Mouse (Mus musculus) liver, embryonic 16.5 days (tissue): Measurements from ENCODE around the gene 6030468B19Rik. TPM values are rescaled to one million over a fixed set of nuclear protein-coding genes. Genes with fewer than 3 reads are reported as not detected.

Source experiments
- ATAC-seq: fragments of 200-750 bp; cut with Nextera tagmentation; 2 replicates; pipeline ENCODE4 v1.8.0; 2017; ENCODE audit warnings: low read depth, mild to moderate bottlenecking, moderate number of reproducible peaks, moderate library complexity
- H3K27ac ChIP-seq: fragments of 300-500 bp; sonication (generic); 2 replicates; pipeline ENCODE4 v1.5.1; 2014; ENCODE audit warnings: mild to moderate bottlenecking, low read length
- H3K27me3 ChIP-seq: fragments of 300-500 bp; sonication (generic); 2 replicates; pipeline ENCODE4 v1.6.1; 2014; ENCODE audit warnings: low read depth, low read length, mixed read lengths; ENCODE audit not compliant: control insufficient read depth, insufficient read depth
- H3K36me3 ChIP-seq: fragments of 300-500 bp; sonication (generic); 2 replicates; pipeline ENCODE4 v1.6.1; 2014; ENCODE audit warnings: mild to moderate bottlenecking; ENCODE audit not compliant: control insufficient read depth, insufficient read depth
- H3K4me1 ChIP-seq: fragments of 300-500 bp; sonication (generic); 2 replicates; pipeline ENCODE4 v1.6.1; 2014; ENCODE audit warnings: low read depth, low read length, mixed read lengths; ENCODE audit not compliant: control insufficient read depth
- H3K4me2 ChIP-seq: fragments of 300-500 bp; sonication (generic); 2 replicates; pipeline ENCODE4 v1.6.1; 2014; ENCODE audit warnings: low read depth, low read length, mixed read lengths
- H3K4me3 ChIP-seq: fragments of 300-500 bp; sonication (generic); 2 replicates; pipeline ENCODE4 v1.5.1; 2014; ENCODE audit warnings: low read depth, mild to moderate bottlenecking, low read length
- H3K9ac ChIP-seq: fragments of 300-500 bp; sonication (generic); 2 replicates; pipeline ENCODE4 v1.6.1; 2014; ENCODE audit warnings: low read depth, low read length
- H3K9me3 ChIP-seq: fragments of 300-500 bp; sonication (generic); replicated peaks from 2 replicates; pipeline ENCODE4 v1.6.1; 2016; ENCODE audit warnings: low read length; ENCODE audit not compliant: control insufficient read depth
- WGBS: fragments of 180-500 bp; shearing (Covaris S2); extraction: QIAGEN DNeasy Blood & Tissue Kit; methylation state at CpG from one replicate; pipeline ENCODE4 v1.1.7; 2014; ENCODE audit not compliant: insufficient replicate concordance; 5-methylcytosine and 5-hydroxymethylcytosine counted together
- polyA plus RNA-seq: library from polyadenylated mRNA; unstranded; fragments of >200 nt; fragmentation: Nextera tagmentation; extraction: Ambion mirVana; gene quantifications from 2 replicates; pipeline ENCODE4 v1.2.1, GENCODE M21; 2015

Gene 6030468B19Rik
- polyA plus RNA-seq, 1 experiment from 2014 or later, result 74.2 TPM

- Histone ChIP-seq H3K4me3 (no peak overlapping the region), H3K36me3 (peaks cover 55% of the 10 kb centered on the region), H3K4me2 (no peak overlapping the region), H3K9ac (no peak overlapping the region), H3K27me3 (no peaks in the 10 kb centered on the region), H3K9me3 (no peaks in the 10 kb centered on the region), H3K27ac (no peak overlapping the region), H3K4me1 (no peaks in the 10 kb centered on the region; the same call in none of the 2 replicates)
- 86% methylated on average over 9 of the region's 9 CpGs for WGBS
- ATAC-seq, result no peak
These were observed 33.1 kb upstream of the 6030468B19Rik start for GRCm38 (mm10) chr11:117764319-117764718.

- H3K4me1 ChIP-seq, result no peaks in the 10 kb centered on the region; the same call in none of the 2 replicates
- H3K36me3 ChIP-seq, result peaks cover 54% of the 10 kb centered on the region
- no peak for ATAC-seq
- 79% methylated on average over 5 of the region's 5 CpGs for WGBS
- H3K27me3 ChIP-seq, result no peaks in the 10 kb centered on the region
- no peak overlapping the region for H3K4me2 ChIP-seq
- no peaks in the 10 kb centered on the region for H3K9me3 ChIP-seq
- H3K9ac ChIP-seq, result no peak overlapping the region
- no peak overlapping the region for H3K27ac ChIP-seq
- no peak overlapping the region for H3K4me3 ChIP-seq
These were observed 32.1 kb upstream of the 6030468B19Rik start for GRCm38 (mm10) chr11:117765361-117765760.

- H3K27ac ChIP-seq, result no peak overlapping the region
- H3K27me3 ChIP-seq, result no peaks in the 10 kb centered on the region
- no peak overlapping the region for H3K9ac ChIP-seq
- 79% methylated on average over 3 of the region's 3 CpGs for WGBS
- H3K36me3 ChIP-seq, result peaks cover 57% of the 10 kb centered on the region
- no peak for ATAC-seq
- no peak overlapping the region for H3K4me3 ChIP-seq
- no peak overlapping the region for H3K4me2 ChIP-seq
- no peaks in the 10 kb centered on the region for H3K9me3 ChIP-seq
- H3K4me1 ChIP-seq, result no peaks in the 10 kb centered on the region; the same call in none of the 2 replicates
These were observed 31.2 kb upstream of the 6030468B19Rik start for GRCm38 (mm10) chr11:117766275-117766674.

DNA sequence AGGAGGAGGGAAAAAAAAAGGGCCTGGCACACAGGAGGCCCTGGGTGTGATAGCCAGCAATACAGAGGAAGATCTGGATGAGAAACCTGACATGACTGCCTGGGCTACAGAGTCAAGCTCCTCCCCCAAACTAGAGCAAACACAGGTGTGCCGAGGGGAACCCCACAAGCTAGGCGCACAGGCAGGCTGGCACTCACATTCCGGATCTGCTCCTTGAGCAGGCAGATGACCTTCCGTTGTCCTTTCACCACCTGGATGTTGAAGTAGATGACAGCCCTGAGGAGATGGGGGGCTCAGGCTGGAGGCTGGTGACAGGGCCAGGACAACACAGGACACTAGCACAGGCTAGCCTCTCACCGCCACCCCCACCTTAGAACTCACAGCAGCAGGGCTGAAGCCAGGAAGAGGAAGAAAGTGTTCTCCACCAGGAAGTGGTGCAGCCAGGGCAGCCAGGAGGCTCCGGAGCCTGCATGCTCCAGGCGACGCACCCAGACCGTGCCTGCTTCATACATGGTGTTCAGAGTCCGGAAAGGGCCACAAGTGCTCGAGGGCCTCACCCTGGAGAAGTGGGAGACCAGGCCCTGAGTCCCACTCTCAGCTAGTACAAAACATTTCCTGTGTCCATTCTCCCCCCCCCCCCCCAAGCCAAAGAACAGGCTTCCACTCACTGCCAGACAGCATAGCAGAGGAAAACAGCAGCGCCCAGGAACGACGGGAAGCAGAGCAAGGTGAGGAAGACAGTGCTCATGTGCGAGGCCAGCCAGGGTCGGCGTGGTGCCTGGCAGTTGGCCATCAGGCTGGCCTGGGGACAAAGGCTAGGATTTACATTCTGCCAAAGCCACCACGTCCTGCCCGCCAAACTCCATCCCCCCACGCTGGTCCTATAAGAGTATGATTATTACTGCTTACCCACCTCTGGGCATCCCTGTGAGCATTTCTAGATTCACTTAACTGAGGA, 28.5 kb upstream of the 6030468B19Rik start:
- Histone ChIP-seq H3K9ac (no peak overlapping the region), H3K27me3 (no peaks in the 10 kb centered on the region), H3K4me1 (no peaks in the 10 kb centered on the region; the same call in none of the 2 replicates), H3K4me3 (no peak overlapping the region), H3K4me2 (no peak overlapping the region), H3K36me3 (peaks cover 79% of the 10 kb centered on the region), H3K9me3 (no peaks in the 10 kb centered on the region), H3K27ac (no peak overlapping the region)
- 82% methylated on average over 20 of the region's 20 CpGs for WGBS
- ATAC-seq, result no peak

DNA sequence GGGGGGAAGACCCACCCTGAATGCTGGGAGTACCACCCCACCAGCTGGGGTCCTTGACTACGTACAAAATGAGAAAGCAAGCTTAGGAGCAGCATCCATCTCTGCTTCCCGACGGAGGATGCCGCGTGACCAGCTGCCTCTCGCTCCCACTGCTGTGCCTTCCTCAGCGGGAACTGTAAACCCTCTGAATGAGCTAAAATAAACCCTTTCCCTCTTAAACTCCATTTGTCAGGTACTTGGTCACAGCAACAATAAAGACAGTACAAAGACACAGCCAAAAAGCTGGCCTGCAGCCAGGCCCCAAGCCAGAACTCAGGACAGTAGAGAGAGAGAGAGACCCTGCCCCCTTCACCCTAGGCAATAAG, 27.8 kb upstream of the 6030468B19Rik start:
- Histone ChIP-seq H3K36me3 (peaks cover 79% of the 10 kb centered on the region), H3K9me3 (no peaks in the 10 kb centered on the region), H3K4me1 (no peaks in the 10 kb centered on the region; the same call in none of the 2 replicates), H3K27ac (no peak overlapping the region), H3K4me2 (no peak overlapping the region), H3K27me3 (no peaks in the 10 kb centered on the region), H3K9ac (no peak overlapping the region), H3K4me3 (no peak overlapping the region)
- 96% methylated on average over 7 of the region's 7 CpGs for WGBS
- ATAC-seq, result no peak

GRCm38 (mm10) chr11:117770407-117770806, 27.1 kb upstream of the 6030468B19Rik start:
- H3K4me3 ChIP-seq, result no peak overlapping the region
- H3K27ac ChIP-seq, result no peak overlapping the region
- WGBS, result 87% methylated on average over 10 of the region's 10 CpGs
- no peak for ATAC-seq
- no peak overlapping the region for H3K9ac ChIP-seq
- no peaks in the 10 kb centered on the region for H3K9me3 ChIP-seq
- peaks cover 79% of the 10 kb centered on the region for H3K36me3 ChIP-seq
- H3K4me2 ChIP-seq, result no peak overlapping the region
- no peaks in the 10 kb centered on the region for H3K27me3 ChIP-seq
- no peaks in the 10 kb centered on the region; the same call in none of the 2 replicates for H3K4me1 ChIP-seq

DNA sequence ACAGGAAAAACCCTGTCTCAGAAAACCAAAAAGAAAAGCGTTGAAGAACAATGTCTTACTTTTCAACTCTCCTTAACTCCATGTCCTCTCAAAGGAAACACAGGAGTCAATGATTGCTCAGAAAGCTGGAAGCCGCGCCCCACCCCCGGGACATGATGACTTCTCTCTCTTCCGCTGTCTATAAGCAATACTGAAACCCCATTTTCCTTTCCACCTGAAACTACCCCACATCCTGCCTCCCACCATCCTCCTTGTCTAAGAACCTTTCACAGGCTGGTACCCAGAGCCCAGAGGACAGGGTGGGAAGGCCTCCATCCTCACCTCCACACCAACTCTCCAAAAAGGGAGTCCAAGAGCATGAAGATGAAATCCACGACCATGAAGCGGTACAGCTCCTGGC, 25.1 kb upstream of the 6030468B19Rik start:
- H3K27ac ChIP-seq, result no peak overlapping the region
- H3K9me3 ChIP-seq, result no peaks in the 10 kb centered on the region
- H3K27me3 ChIP-seq, result no peaks in the 10 kb centered on the region
- peaks cover 4% of the 10 kb centered on the region for H3K4me1 ChIP-seq
- no peak overlapping the region for H3K4me2 ChIP-seq
- H3K36me3 ChIP-seq, result peaks cover 78% of the 10 kb centered on the region
- WGBS, result 91% methylated on average over 7 of the region's 7 CpGs
- no peak overlapping the region for H3K4me3 ChIP-seq
- H3K9ac ChIP-seq, result no peak overlapping the region
- no peak for ATAC-seq

GRCm38 (mm10) chr11:117774925-117775324, 22.5 kb upstream of the 6030468B19Rik start:
- no peak overlapping the region for H3K4me2 ChIP-seq
- H3K4me1 ChIP-seq, result peaks cover 19% of the 10 kb centered on the region
- H3K36me3 ChIP-seq, result peaks cover 77% of the 10 kb centered on the region
- no peak overlapping the region for H3K4me3 ChIP-seq
- H3K27ac ChIP-seq, result no peak overlapping the region
- H3K9me3 ChIP-seq, result no peaks in the 10 kb centered on the region
- H3K9ac ChIP-seq, result no peak overlapping the region
- 91% methylated on average over 10 of the region's 10 CpGs for WGBS
- H3K27me3 ChIP-seq, result no peaks in the 10 kb centered on the region
- no peak for ATAC-seq

GRCm38 (mm10) chr11:117775540-117775939, 21.9 kb upstream of the 6030468B19Rik start:
- no peaks in the 10 kb centered on the region for H3K9me3 ChIP-seq
- 76% methylated on average over 13 of the region's 13 CpGs for WGBS
- H3K27me3 ChIP-seq, result no peaks in the 10 kb centered on the region
- H3K36me3 ChIP-seq, result peaks cover 71% of the 10 kb centered on the region
- peak overlapping the region; percentile 20; the same call in 1 of the 2 replicates for H3K27ac ChIP-seq
- H3K4me3 ChIP-seq, result no peak overlapping the region
- no peak overlapping the region for H3K9ac ChIP-seq
- no peak for ATAC-seq
- H3K4me2 ChIP-seq, result no peak overlapping the region
- H3K4me1 ChIP-seq, result peaks cover 19% of the 10 kb centered on the region
